Comparison of ENCODE assay signal across 16 mouse cellular contexts in genomic region chr13:90051735-90052134, GRCm38 (mm10). TPM values are rescaled to one million over a fixed set of nuclear protein-coding genes. Genes with fewer than 3 reads are reported as not detected.
A peak's percentile ranks its signal among the peaks of the same experiment; 100 is the strongest.
DNase-seq lines count a peak whose midpoint lies in the region; ATAC-seq and TF ChIP-seq lines count a peak whose summit lies in the region.
"Had no signal": no experiment of that assay in that cellular context is flagged by ENCODE, and none has a peak within 500 bp of the region (broad histone marks: within the 10 kb centered on the region; RNA-seq: fewer than 3 reads in every experiment).

No protein-coding gene starts in this region.

- no peaks in the 10 kb centered on the region for H3K36me3 ChIP-seq in intestine, postnatal 0 days (ENCODE audit: control insufficient read depth, insufficient read depth)
- no peaks in the 10 kb centered on the region for H3K36me3 ChIP-seq in intestine, embryonic 15.5 days
- no peaks in the 10 kb centered on the region for H3K36me3 ChIP-seq in thymus, adult 2 months (ENCODE audit: control insufficient read depth, insufficient read depth, low read length)
- H3K36me3 ChIP-seq in stomach, postnatal 0 days (ENCODE audit: control insufficient read depth, insufficient read depth, low read length): no peaks in the 10 kb centered on the region
- H3K36me3 ChIP-seq: hindbrain, embryonic 10.5 days; kidney, embryonic 15.5 days; lung, embryonic 15.5 days had no signal

- TF ChIP-seq POLR2A in thymus, adult 2 months (IDR thresholded peaks at IDR 0.05; ENCODE audit: control insufficient read depth, extremely low read depth, insufficient read depth, low read length, poor library complexity): no peak

- no peak overlapping the region for H3K4me3 ChIP-seq in intestine, postnatal 0 days (ENCODE audit: low read depth, low read length)
- H3K4me3 ChIP-seq in intestine, embryonic 15.5 days (replicated peaks): no peak overlapping the region
- no peak overlapping the region for H3K4me3 ChIP-seq in thymus, adult 2 months (ENCODE audit: control insufficient read depth, insufficient read depth, low read length)
- no peak overlapping the region for H3K4me3 ChIP-seq in stomach, postnatal 0 days (ENCODE audit: low read depth, low read length)
- H3K4me3 ChIP-seq: hindbrain, embryonic 10.5 days; kidney, embryonic 15.5 days; lung, embryonic 15.5 days; myocyte had no signal

- WGBS in intestine, postnatal 0 days: 79% methylated on average over 6 of the region's 6 CpGs
- 80% methylated on average over 6 of the region's 6 CpGs for WGBS in intestine, embryonic 15.5 days
- WGBS in thymus, adult 2 months: 88% methylated on average over 6 of the region's 6 CpGs
- WGBS in stomach, postnatal 0 days: 80% methylated on average over 6 of the region's 6 CpGs

- TF ChIP-seq CTCF in intestine, postnatal 0 days (IDR thresholded peaks at IDR 0.05; ENCODE audit: low read depth): peak; percentile 41
- no peak for TF ChIP-seq CTCF in thymus, adult 2 months (IDR thresholded peaks at IDR 0.05; ENCODE audit: borderline replicate concordance, control insufficient read depth, extremely low read depth, insufficient read depth, low read length, poor library complexity)
- peak; percentile 53 for TF ChIP-seq CTCF in stomach, postnatal 0 days (IDR thresholded peaks at IDR 0.05; ENCODE audit: low read depth)

- no peak overlapping the region for H3K9ac ChIP-seq in intestine, postnatal 0 days (ENCODE audit: low read depth, low read length)
- no peak overlapping the region for H3K9ac ChIP-seq in intestine, embryonic 15.5 days
- H3K9ac ChIP-seq in stomach, postnatal 0 days (ENCODE audit: low read length): no peak overlapping the region
- H3K9ac ChIP-seq: kidney, embryonic 15.5 days; lung, embryonic 15.5 days had no signal

- no peak for ATAC-seq in intestine, postnatal 0 days
- no peak for ATAC-seq in intestine, embryonic 15.5 days
- no peak for ATAC-seq in stomach, postnatal 0 days (ENCODE audit: low FRiP score, low TSS enrichment)

- H3K27me3 ChIP-seq in intestine, postnatal 0 days (replicated peaks; ENCODE audit: control insufficient read depth, insufficient read depth, low read length): no peaks in the 10 kb centered on the region
- no peaks in the 10 kb centered on the region for H3K27me3 ChIP-seq in intestine, embryonic 15.5 days (replicated peaks)
- no peaks in the 10 kb centered on the region for H3K27me3 ChIP-seq in thymus, adult 2 months (ENCODE audit: control insufficient read depth, insufficient read depth, low read length)
- H3K27me3 ChIP-seq in stomach, postnatal 0 days (ENCODE audit: control insufficient read depth, insufficient read depth, low read length): no peaks in the 10 kb centered on the region
- H3K27me3 ChIP-seq: kidney, embryonic 15.5 days; lung, embryonic 15.5 days had no signal

- no peaks in the 10 kb centered on the region for H3K9me3 ChIP-seq in intestine, postnatal 0 days (ENCODE audit: control insufficient read depth)
- H3K9me3 ChIP-seq in intestine, embryonic 15.5 days: no peaks in the 10 kb centered on the region
- no peaks in the 10 kb centered on the region for H3K9me3 ChIP-seq in stomach, postnatal 0 days (ENCODE audit: control insufficient read depth, low read length)
- H3K9me3 ChIP-seq: G1E; hindbrain, embryonic 10.5 days; kidney, embryonic 15.5 days; lung, embryonic 15.5 days had no signal

- H3K4me1 ChIP-seq in intestine, postnatal 0 days (replicated peaks; ENCODE audit: control insufficient read depth, insufficient read depth, low read length): no peaks in the 10 kb centered on the region
- no peaks in the 10 kb centered on the region for H3K4me1 ChIP-seq in intestine, embryonic 15.5 days (replicated peaks)
- H3K4me1 ChIP-seq in thymus, adult 2 months (replicated peaks; ENCODE audit: control insufficient read depth, insufficient read depth, low read length): no peaks in the 10 kb centered on the region
- H3K4me1 ChIP-seq in stomach, postnatal 0 days (replicated peaks; ENCODE audit: control insufficient read depth, insufficient read depth): no peaks in the 10 kb centered on the region
- H3K4me1 ChIP-seq: hindbrain, embryonic 10.5 days; kidney, embryonic 15.5 days; lung, embryonic 15.5 days had no signal

- peak; percentile 2 for DNase-seq in thymus, adult 2 months
- DNase-seq in thymus, adult 18-20 months: no peak
- DNase-seq in c-Kit-positive CD71-positive TER-119-negative erythroid progenitor cells, embryonic 14.5 days (ENCODE audit: low read depth): peak; percentile 9
- no peak for DNase-seq in stomach, postnatal 0 days (ENCODE audit: low spot score)
- no peak for DNase-seq in adrenal gland, postnatal 4 days (ENCODE audit: low spot score in 2 of 2)
- no peak for DNase-seq in cerebellum, adult 9-10 months
- DNase-seq: adrenal gland, postnatal 14 days; cerebellum, postnatal 25 days; gastrocnemius, postnatal 14 days had no signal

- no peak for TF ChIP-seq EP300 in stomach, postnatal 0 days (optimal IDR thresholded peaks at IDR 0.05)

- no peak overlapping the region for H3K4me2 ChIP-seq in intestine, postnatal 0 days (replicated peaks; ENCODE audit: low read depth)
- H3K4me2 ChIP-seq in intestine, embryonic 15.5 days (replicated peaks): no peak overlapping the region
- no peak overlapping the region for H3K4me2 ChIP-seq in stomach, postnatal 0 days (replicated peaks; ENCODE audit: low read depth)
- H3K4me2 ChIP-seq: kidney, embryonic 15.5 days; lung, embryonic 15.5 days had no signal

- no peak overlapping the region for H3K27ac ChIP-seq in intestine, postnatal 0 days (ENCODE audit: low read depth, low read length)
- H3K27ac ChIP-seq in intestine, embryonic 15.5 days: no peak overlapping the region
- no peak overlapping the region for H3K27ac ChIP-seq in thymus, adult 2 months (ENCODE audit: control insufficient read depth, insufficient read depth, low read length)
- H3K27ac ChIP-seq in stomach, postnatal 0 days (replicated peaks): no peak overlapping the region
- H3K27ac ChIP-seq: hindbrain, embryonic 10.5 days; kidney, embryonic 15.5 days; lung, embryonic 15.5 days had no signal

RNA-seq across cellular contexts. Expression of gene Tmem167, which starts 37.2 kb away (rescaled TPM):
- 85.7 and 90.2 TPM in 2 replicates for polyA plus RNA-seq in intestine, postnatal 0 days (2015; fragmentation: Nextera tagmentation; extraction: Ambion mirVana)
- 53.5 and 55.7 TPM in 2 replicates for polyA plus RNA-seq in intestine, embryonic 15.5 days (2015; fragmentation: Nextera tagmentation; extraction: Ambion mirVana)
- polyA plus RNA-seq in thymus, adult 2 months (2012; rRNA removed): 4.1 and 5.0 TPM in 2 replicates
- polyA plus RNA-seq in stomach, postnatal 0 days (2015; fragmentation: Nextera tagmentation; extraction: Ambion mirVana): 45.9 and 48.7 TPM in 2 replicates
- total RNA-seq in adrenal gland, postnatal 4 days (2021): 10 to 100 TPM; 20.5 to 23.8 TPM

RNA-seq across cellular contexts. Expression of gene Xrcc4, which starts 37.7 kb away (rescaled TPM):
- 14.8 and 16.5 TPM in 2 replicates for polyA plus RNA-seq in intestine, postnatal 0 days (2015; fragmentation: Nextera tagmentation; extraction: Ambion mirVana)
- 12.1 and 15.2 TPM in 2 replicates for polyA plus RNA-seq in intestine, embryonic 15.5 days (2015; fragmentation: Nextera tagmentation; extraction: Ambion mirVana)
- 1.6 and 1.9 TPM in 2 replicates for polyA plus RNA-seq in thymus, adult 2 months (2012; rRNA removed)
- polyA plus RNA-seq in stomach, postnatal 0 days (2015; fragmentation: Nextera tagmentation; extraction: Ambion mirVana): 11.0 and 11.4 TPM in 2 replicates
- 10 to 100 TPM; 14.7 to 21.7 TPM for total RNA-seq in adrenal gland, postnatal 4 days (2021)

Comparison
In these comparisons a context has a peak if more than half of its experiments do, and no peak if none do; other contexts are left out.
1. DNase-seq: peak in thymus, adult 2 months (single experiment) and c-Kit-positive CD71-positive TER-119-negative erythroid progenitor cells, embryonic 14.5 days (single experiment); none in thymus, adult 18-20 months (0 of 2), stomach, postnatal 0 days (single experiment), adrenal gland, postnatal 4 days (0 of 2) and cerebellum, adult 9-10 months (single experiment).